Comparison of ENCODE assay signal across 8 mouse cellular contexts in genomic region chr12:29527048-29527761, GRCm38 (mm10). TPM values are rescaled to one million over a fixed set of nuclear protein-coding genes. Genes with fewer than 3 reads are reported as not detected.
DNase-seq lines count a peak whose midpoint lies in the region; ATAC-seq and TF ChIP-seq lines count a peak whose summit lies in the region.

No protein-coding gene starts in this region.

- H3K4me1 ChIP-seq in forebrain, embryonic 12.5 days, result peaks cover 29% of the 10 kb centered on the region
- H3K4me1 ChIP-seq in midbrain, embryonic 14.5 days (ENCODE audit: control insufficient read depth, insufficient read depth, low read length), result peaks cover 15% of the 10 kb centered on the region

- no peak for TF ChIP-seq CTCF in brain, embryonic 14.5 days (IDR thresholded peaks at IDR 0.05; ENCODE audit: borderline replicate concordance, extremely low read depth, insufficient read depth, insufficient read length)

- H3K36me3 ChIP-seq in forebrain, embryonic 12.5 days (replicated peaks), result no peaks in the 10 kb centered on the region
- H3K36me3 ChIP-seq in midbrain, embryonic 14.5 days (ENCODE audit: control insufficient read depth, insufficient read depth, low read length), result no peaks in the 10 kb centered on the region

- no peaks in the 10 kb centered on the region for H3K9me3 ChIP-seq in forebrain, embryonic 12.5 days
- H3K9me3 ChIP-seq in midbrain, embryonic 14.5 days (ENCODE audit: control insufficient read depth, low read length), result no peaks in the 10 kb centered on the region

- peak overlapping the region; percentile 52 for H3K9ac ChIP-seq in forebrain, embryonic 12.5 days
- peak overlapping the region; percentile 84 for H3K9ac ChIP-seq in midbrain, embryonic 14.5 days (replicated peaks; ENCODE audit: low read length)

- DNase-seq in ES-CJ7 (ENCODE audit: low read depth, low spot score), result peak; percentile 45
- peak; percentile 97 for DNase-seq in brain, embryonic 14.5 days (ENCODE audit: low read depth)
- DNase-seq in layer of hippocampus, adult 8-10 months (ENCODE audit: low spot score in 2 of 2), result peak; percentile 65 to 76
- DNase-seq in midbrain, embryonic 14.5 days, result peak; percentile 95
- DNase-seq in spleen, postnatal 4 days (ENCODE audit: low spot score in 2 of 2), result no peak
- DNase-seq in c-Kit-positive CD71-positive TER-119-positive erythroid progenitor cells, embryonic 14.5 days (ENCODE audit: low spot score), result no peak
- no peak for DNase-seq in gastrocnemius, postnatal 36 days

- intact Hi-C loops in gastrocnemius, postnatal 36 days (cut with DNase I), result no loop called here

- H3K4me3 ChIP-seq in forebrain, embryonic 12.5 days (replicated peaks), result peak overlapping the region; percentile 38
- H3K4me3 ChIP-seq in midbrain, embryonic 14.5 days (replicated peaks; ENCODE audit: low read depth, low read length), result peak overlapping the region; percentile 58

- TF ChIP-seq POLR2A in brain, embryonic 14.5 days (IDR thresholded peaks at IDR 0.05; ENCODE audit: borderline replicate concordance, extremely low read depth, insufficient read depth, insufficient read length, poor library complexity, severe bottlenecking), result peak; percentile 19; the same call in 1 of the 2 replicates

- peak overlapping the region; percentile 95 for H3K27ac ChIP-seq in forebrain, embryonic 12.5 days
- peak overlapping the region; percentile 98 for H3K27ac ChIP-seq in midbrain, embryonic 14.5 days (replicated peaks; ENCODE audit: low read depth, low read length)

- under 1% methylated on average over 27 of the region's 27 CpGs for WGBS in forebrain, embryonic 12.5 days
- under 1% methylated on average over 27 of the region's 27 CpGs for whole genome bisulfite sequencing in midbrain, embryonic 14.5 days

- peak; percentile 80 for ATAC-seq in forebrain, embryonic 12.5 days (ENCODE audit: low FRiP score)
- peak; percentile 88 for ATAC-seq in midbrain, embryonic 14.5 days (ENCODE audit: low FRiP score, low TSS enrichment)

- H3K4me2 ChIP-seq in forebrain, embryonic 12.5 days, result peak overlapping the region; percentile 58
- peak overlapping the region; percentile 71 for H3K4me2 ChIP-seq in midbrain, embryonic 14.5 days (ENCODE audit: low read length)

- H3K27me3 ChIP-seq in forebrain, embryonic 12.5 days, result peaks cover 24% of the 10 kb centered on the region
- H3K27me3 ChIP-seq in midbrain, embryonic 14.5 days (ENCODE audit: control insufficient read depth, insufficient read depth, low read length), result no peaks in the 10 kb centered on the region

RNA-seq across cellular contexts. Expression of gene Myt1l, which starts 1.0 kb away (rescaled TPM):
- polyA plus RNA-seq in brain, embryonic 14.5 days (2012; rRNA removed), result 47.0 and 86.4 TPM in 2 replicates
- polyA plus RNA-seq in forebrain, embryonic 12.5 days (2016; fragmentation: Nextera tagmentation; extraction: Ambion mirVana), result 53.6 and 56.1 TPM in 2 replicates
- total RNA-seq in layer of hippocampus, adult 8-10 months (2022), result 100 to 1,000 TPM; 184 to 212 (median 200) TPM
- polyA plus RNA-seq in midbrain, embryonic 14.5 days (2014; fragmentation: Nextera tagmentation; extraction: Ambion mirVana), result 250 and 257 TPM in 2 replicates
- not detected for total RNA-seq in gastrocnemius, postnatal 36 days (2021)

Comparison
In these comparisons a context has a peak if more than half of its experiments do, and no peak if none do; other contexts are left out.
1. DNase-seq: peak in ES-CJ7 (single experiment), brain, embryonic 14.5 days (single experiment), layer of hippocampus, adult 8-10 months (2 of 2) and midbrain, embryonic 14.5 days (single experiment); none in spleen, postnatal 4 days (0 of 2), c-Kit-positive CD71-positive TER-119-positive erythroid progenitor cells, embryonic 14.5 days (single experiment) and gastrocnemius, postnatal 36 days (0 of 2).